Mouse (Mus musculus) embryo, embryonic 10 days (tissue): Measurements from ENCODE around the gene Gpr33.

Experiments used
- DNase-seq: peaks from one replicate; pipeline ENCODE4 v3.0.0-alpha.2; 2015; ENCODE audit warnings: low spot score

The Gpr33 gene

DNA sequence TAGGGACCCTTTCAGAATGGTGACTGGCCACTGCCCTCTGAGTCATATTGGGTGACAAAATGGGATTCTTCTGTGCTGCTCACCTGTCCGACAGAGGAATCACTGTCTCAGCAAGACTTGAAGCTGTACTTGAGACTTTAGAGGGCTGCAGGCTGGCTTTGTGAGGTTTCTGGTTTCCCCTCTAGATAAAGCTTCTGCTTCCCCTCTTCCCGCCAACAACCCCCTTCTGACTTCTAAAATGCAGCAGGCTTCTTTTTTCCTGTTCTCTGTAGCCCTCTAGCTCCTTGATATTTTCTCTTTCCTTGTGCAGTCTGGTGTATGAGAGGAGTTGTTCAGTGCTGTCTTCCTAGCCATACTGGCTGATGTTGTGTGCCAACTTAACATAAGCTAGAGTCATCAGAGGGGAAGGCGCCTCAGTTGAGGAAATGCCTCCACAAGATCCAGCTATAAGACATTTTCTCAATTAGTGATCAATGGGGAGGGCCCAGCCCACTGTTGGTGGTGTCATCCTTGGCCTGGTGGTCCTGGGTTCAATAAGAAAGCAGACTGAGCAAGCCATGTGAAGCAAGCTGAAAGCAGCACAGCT, 42.6 kb downstream of the Gpr33 start:
- no peak for DNase-seq

- no peak for DNase-seq
These were observed 44.2 kb downstream of the Gpr33 start for GRCm38 (mm10) chr12:51983625-51984024.

- DNase-seq, result no peak
These were observed 51.3 kb downstream of the Gpr33 start for GRCm38 (mm10) chr12:51976531-51976930.

DNA sequence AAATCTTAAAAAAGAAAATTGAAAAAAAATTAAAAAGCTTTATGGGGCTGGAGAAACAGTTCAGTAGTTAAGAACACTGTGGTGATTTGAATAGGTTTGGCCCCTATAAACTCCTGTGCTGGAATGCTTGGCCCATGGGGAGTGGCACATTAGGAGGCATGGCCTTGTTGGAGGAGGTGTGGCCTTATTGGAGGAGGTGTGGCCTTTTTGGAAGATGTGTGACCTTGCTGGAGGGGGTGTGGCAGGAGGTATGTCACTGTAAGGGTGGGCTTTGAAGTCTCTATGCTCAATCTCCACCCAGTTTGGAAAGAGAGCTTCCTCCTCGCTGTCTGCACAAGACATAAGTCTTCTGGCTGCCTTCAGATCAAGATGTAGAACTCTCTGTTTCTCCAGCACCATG, 53.5 kb downstream of the Gpr33 start:
- no peak for DNase-seq
